Mouse (Mus musculus) midbrain, postnatal 0 days (tissue): ENCODE data around the gene Wtap. TPM values are rescaled to one million over a fixed set of nuclear protein-coding genes. Genes with fewer than 3 reads are reported as not detected.

ENCODE experiments used
- ATAC-seq: fragments of 200-750 bp; cut with Nextera tagmentation; 2 replicates; pipeline ENCODE4 v1.8.0; 2017; ENCODE audit warnings: moderate number of reproducible peaks, mild to moderate bottlenecking, moderate TSS enrichment, moderate library complexity; ENCODE audit not compliant: low FRiP score
- DNase-seq: peaks from one replicate; pipeline ENCODE4 v3.0.0-alpha.2; 2015; ENCODE audit warnings: low spot score
- H3K27ac ChIP-seq: fragments of 300-500 bp; sonication (generic); 2 replicates; pipeline ENCODE4 v1.5.1; 2014; ENCODE audit warnings: low read depth, mild to moderate bottlenecking, low read length, mixed read lengths
- H3K27me3 ChIP-seq: fragments of 300-500 bp; sonication (generic); 2 replicates; pipeline ENCODE4 v1.6.1; 2014; ENCODE audit warnings: low read length, control low read depth, mixed read lengths; ENCODE audit not compliant: insufficient read depth
- H3K36me3 ChIP-seq: fragments of 300-500 bp; sonication (generic); 2 replicates; pipeline ENCODE4 v1.6.1; 2014; ENCODE audit warnings: low read length, control low read depth, mixed read lengths; ENCODE audit not compliant: insufficient read depth
- H3K4me1 ChIP-seq: fragments of 300-500 bp; sonication (generic); 2 replicates; pipeline ENCODE4 v1.6.1; 2014; ENCODE audit warnings: mild to moderate bottlenecking, control low read depth, antibody characterized with exemption, low read length, mixed read lengths; ENCODE audit not compliant: insufficient read depth
- H3K4me2 ChIP-seq: fragments of 300-500 bp; sonication (generic); 2 replicates; pipeline ENCODE4 v1.6.1; 2014; ENCODE audit warnings: low read depth, mild to moderate bottlenecking, low read length, mixed read lengths; ENCODE audit not compliant: poor library complexity, severe bottlenecking
- H3K4me3 ChIP-seq: fragments of 300-500 bp; sonication (generic); 2 replicates; pipeline ENCODE4 v1.5.1; 2014; ENCODE audit warnings: low read depth, mild to moderate bottlenecking, low read length, moderate library complexity
- H3K9ac ChIP-seq: fragments of 300-500 bp; sonication (generic); replicated peaks from 2 replicates; pipeline ENCODE4 v1.6.1; 2014; ENCODE audit warnings: mild to moderate bottlenecking, low read length, moderate library complexity, mixed read lengths; ENCODE audit not compliant: poor library complexity, severe bottlenecking
- H3K9me3 ChIP-seq: fragments of 300-500 bp; sonication (generic); 2 replicates; pipeline ENCODE4 v1.6.1; 2016; ENCODE audit warnings: low read length, control low read depth
- CTCF ChIP-seq: IDR thresholded peaks from 2 replicates; pipeline ENCODE4 v1.5.1; 2016; ENCODE audit warnings: antibody characterized with exemption, mild to moderate bottlenecking
- WGBS: fragments of 180-500 bp; shearing (Covaris S2); extraction: QIAGEN DNeasy Blood & Tissue Kit; methylation state at CpG from one replicate; pipeline ENCODE4 v1.1.7; 2014; 5-methylcytosine and 5-hydroxymethylcytosine counted together
- polyA plus RNA-seq: library from polyadenylated mRNA; unstranded; fragments of >200 nt; fragmentation: Nextera tagmentation; extraction: Ambion mirVana; gene quantifications from 2 replicates; pipeline ENCODE4 v1.2.1, GENCODE M21; 2015
- total RNA-seq: library from RNA; depleted of rRNA; stranded (reverse); fragments of >200 nt; gene quantifications from 2 replicates; pipeline ENCODE4 v1.2.3, GENCODE M21; 2014; rRNA removed

The Wtap gene
- total and polyA plus RNA-seq, 2 experiments from 2014 or later, result 82.7 to 147 TPM

- H3K36me3 ChIP-seq, result peaks cover 36% of the 10 kb centered on the region
- TF ChIP-seq CTCF, result no peak
- ATAC-seq, result no peak
Observed at GRCm38 (mm10) chr17:12921073-12921472, 72.9 kb downstream of the Wtap start.

More at GRCm38 (mm10) chr17:12921073-12921472, 72.9 kb downstream of the Wtap start:
- DNase-seq, result no peak
- Histone ChIP-seq H3K4me3 (no peak overlapping the region), H3K4me1 (no peaks in the 10 kb centered on the region), H3K27ac (no peak overlapping the region), H3K27me3 (no peaks in the 10 kb centered on the region), H3K9ac (no peak overlapping the region), H3K4me2 (no peak overlapping the region), H3K9me3 (no peaks in the 10 kb centered on the region)
- 91% methylated on average over 1 of the region's 1 CpGs for WGBS

Other genes with a start within 250 kb of the Wtap start
- gene Igf2r, start 224.5 kb downstream of the Wtap start, total RNA-seq, result 31.7 and 44.2 TPM in 2 replicates
- 5.0 and 5.4 TPM in 2 replicates for gene Igf2r, start 224.5 kb downstream of the Wtap start, polyA plus RNA-seq
- not detected in 2 replicates for gene Mas1, start 126.0 kb downstream of the Wtap start, total RNA-seq
- 0.27 TPM in 1 of 2 replicates, not detected in the other for gene Mas1, start 126.0 kb downstream of the Wtap start, polyA plus RNA-seq
- gene Mrgprh, start 118.1 kb downstream of the Wtap start, total RNA-seq, result not detected in 2 replicates
- gene Mrgprh, start 118.1 kb downstream of the Wtap start, polyA plus RNA-seq, result not detected in 2 replicates
- 0.88 and 1.8 TPM in 2 replicates for gene Pnldc1, start 83.9 kb downstream of the Wtap start, total RNA-seq
- gene Pnldc1, start 83.9 kb downstream of the Wtap start, polyA plus RNA-seq, result 1.1 and 1.3 TPM in 2 replicates
- 330 and 377 TPM in 2 replicates for gene Tcp1, start 78.5 kb downstream of the Wtap start, total RNA-seq
- 330 and 375 TPM in 2 replicates for gene Tcp1, start 78.5 kb downstream of the Wtap start, polyA plus RNA-seq
- gene Mrpl18, start 77.8 kb downstream of the Wtap start, total RNA-seq, result 34.0 TPM in 2 replicates
- gene Mrpl18, start 77.8 kb downstream of the Wtap start, polyA plus RNA-seq, result 111 and 118 TPM in 2 replicates
- gene Acat3, start 53.6 kb downstream of the Wtap start, total RNA-seq, result 0.52 and 0.82 TPM in 2 replicates
- gene Acat3, start 53.6 kb downstream of the Wtap start, polyA plus RNA-seq, result 1.5 and 2.0 TPM in 2 replicates
- 181 and 194 TPM in 2 replicates for gene Acat2, start 33.4 kb downstream of the Wtap start, total RNA-seq
- 247 and 254 TPM in 2 replicates for gene Acat2, start 33.4 kb downstream of the Wtap start, polyA plus RNA-seq
- gene Sod2, start 12.7 kb upstream of the Wtap start, total RNA-seq, result 160 and 177 TPM in 2 replicates
- gene Sod2, start 12.7 kb upstream of the Wtap start, polyA plus RNA-seq, result 121 and 128 TPM in 2 replicates
- 0.80 and 1.0 TPM in 2 replicates for gene Gpr31b, start 58.1 kb upstream of the Wtap start, total RNA-seq
- not detected in 2 replicates for gene Gpr31b, start 58.1 kb upstream of the Wtap start, polyA plus RNA-seq
- gene Tcp10b, start 66.9 kb upstream of the Wtap start, total RNA-seq, result 0.11 and 0.38 TPM in 2 replicates
- 0.20 and 0.56 TPM in 2 replicates for gene Tcp10b, start 66.9 kb upstream of the Wtap start, polyA plus RNA-seq
- gene Unc93a, start 137.6 kb upstream of the Wtap start, total RNA-seq, result 0.14 TPM in 1 of 2 replicates, not detected in the other
- gene Unc93a, start 137.6 kb upstream of the Wtap start, polyA plus RNA-seq, result 0.05 and 0.17 TPM in 2 replicates
- gene Smok2a, start 227.0 kb upstream of the Wtap start, total RNA-seq, result not detected in 2 replicates
- not detected in 2 replicates for gene Smok2a, start 227.0 kb upstream of the Wtap start, polyA plus RNA-seq
- gene Smok2b, start 236.1 kb upstream of the Wtap start, total RNA-seq, result not detected in 2 replicates
- not detected in 2 replicates for gene Smok2b, start 236.1 kb upstream of the Wtap start, polyA plus RNA-seq